Mouse (Mus musculus): Measurements from ENCODE around the gene Cnot3.

DNA sequence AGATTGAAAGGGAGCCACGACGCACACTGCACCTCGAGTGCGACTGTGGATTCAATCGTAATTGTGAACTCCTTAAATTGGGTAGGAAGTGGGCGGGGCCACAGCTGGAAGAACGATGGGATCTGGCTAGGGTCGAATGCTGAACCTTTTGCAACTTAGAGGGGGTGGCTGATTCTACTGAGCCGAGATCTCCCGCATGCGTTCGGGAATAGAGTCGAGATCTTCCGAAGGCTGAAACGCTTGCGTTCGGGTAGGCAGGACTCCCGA is 48.7 kb downstream of the Cnot3 start:
- TF ChIP-seq POLR2A (IDR thresholded peaks at IDR 0.05; ENCODE audit: borderline replicate concordance, control insufficient read depth, low read depth, low read length): no peak
- no peak for TF ChIP-seq CTCF (IDR thresholded peaks at IDR 0.05; ENCODE audit: control insufficient read depth, insufficient read depth, low read length)

All from bone marrow, adult 2 months (tissue).